Mouse (Mus musculus): Measurements from ENCODE around the gene Fhl3. TPM values are rescaled to one million over a fixed set of nuclear protein-coding genes. Genes with fewer than 3 reads are reported as not detected.

Gene Fhl3
- polyA plus RNA-seq, 1 experiment from 2014 or later: 3.8 TPM

- H3K36me3 ChIP-seq (ENCODE audit: control insufficient read depth, insufficient read depth): no peaks in the 10 kb centered on the region
- WGBS: 3% methylated on average over 68 of the region's 68 CpGs
- peak overlapping the region; percentile 59 for H3K4me3 ChIP-seq (ENCODE audit: low read depth, low read length)
- no peak overlapping the region for H3K9ac ChIP-seq (ENCODE audit: low read depth, low read length)
- ATAC-seq: no peak
- peak overlapping the region; percentile 28 for H3K4me2 ChIP-seq (replicated peaks; ENCODE audit: low read depth)
- TF ChIP-seq CTCF (IDR thresholded peaks at IDR 0.05; ENCODE audit: low read depth): no peak
- H3K9me3 ChIP-seq (ENCODE audit: control insufficient read depth): no peaks in the 10 kb centered on the region
- H3K27me3 ChIP-seq (replicated peaks; ENCODE audit: control insufficient read depth, insufficient read depth, low read length): peaks cover 92% of the 10 kb centered on the region
- no peaks in the 10 kb centered on the region; the same call in 1 of the 2 replicates for H3K4me1 ChIP-seq (replicated peaks; ENCODE audit: control insufficient read depth, insufficient read depth, low read length)
- no peak overlapping the region for H3K27ac ChIP-seq (ENCODE audit: low read depth, low read length)
Observed at GRCm38 (mm10) chr4:124659251-124660217, 41.0 kb upstream of the Fhl3 start.

- H3K9ac ChIP-seq (ENCODE audit: low read depth, low read length): no peak overlapping the region
- H3K4me2 ChIP-seq (replicated peaks; ENCODE audit: low read depth): no peak overlapping the region
- H3K9me3 ChIP-seq (ENCODE audit: control insufficient read depth): no peaks in the 10 kb centered on the region
- H3K4me3 ChIP-seq (ENCODE audit: low read depth, low read length): no peak overlapping the region
- WGBS: 59% methylated on average over 3 of the region's 3 CpGs
- no peaks in the 10 kb centered on the region; the same call in 1 of the 2 replicates for H3K4me1 ChIP-seq (replicated peaks; ENCODE audit: control insufficient read depth, insufficient read depth, low read length)
- H3K36me3 ChIP-seq (ENCODE audit: control insufficient read depth, insufficient read depth): no peaks in the 10 kb centered on the region
- no peak for ATAC-seq
- H3K27ac ChIP-seq (ENCODE audit: low read depth, low read length): no peak overlapping the region
- no peak for TF ChIP-seq CTCF (IDR thresholded peaks at IDR 0.05; ENCODE audit: low read depth)
- peaks cover 81% of the 10 kb centered on the region for H3K27me3 ChIP-seq (replicated peaks; ENCODE audit: control insufficient read depth, insufficient read depth, low read length)
Observed at GRCm38 (mm10) chr4:124660603-124661002, 39.9 kb upstream of the Fhl3 start.

DNA sequence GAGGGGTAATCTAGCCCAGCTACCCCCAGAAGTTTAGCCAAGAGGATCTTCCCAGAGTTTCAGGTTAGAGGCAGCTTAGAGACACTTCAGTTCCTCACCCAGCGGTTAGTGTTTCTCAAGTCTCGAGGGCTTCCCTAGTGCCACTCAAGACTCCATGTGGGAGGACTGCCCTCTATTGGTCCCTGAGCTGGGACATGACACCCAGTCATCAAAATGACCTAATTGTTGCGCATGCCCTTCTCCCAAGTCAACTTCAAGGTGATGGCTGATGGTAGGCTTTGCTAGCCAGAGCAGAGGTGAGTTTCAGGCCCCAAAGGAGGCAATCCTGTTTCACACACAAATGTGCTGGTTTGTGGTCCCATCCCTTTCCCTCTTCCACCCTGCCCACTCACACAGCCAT, 37.5 kb upstream of the Fhl3 start:
- TF ChIP-seq CTCF (IDR thresholded peaks at IDR 0.05; ENCODE audit: low read depth): peak; percentile 64
- H3K27me3 ChIP-seq (replicated peaks; ENCODE audit: control insufficient read depth, insufficient read depth, low read length): peaks cover 57% of the 10 kb centered on the region
- no peak overlapping the region for H3K9ac ChIP-seq (ENCODE audit: low read depth, low read length)
- no peaks in the 10 kb centered on the region; the same call in 1 of the 2 replicates for H3K4me1 ChIP-seq (replicated peaks; ENCODE audit: control insufficient read depth, insufficient read depth, low read length)
- H3K9me3 ChIP-seq (ENCODE audit: control insufficient read depth): no peaks in the 10 kb centered on the region
- H3K27ac ChIP-seq (ENCODE audit: low read depth, low read length): no peak overlapping the region
- H3K4me3 ChIP-seq (ENCODE audit: low read depth, low read length): no peak overlapping the region
- H3K4me2 ChIP-seq (replicated peaks; ENCODE audit: low read depth): no peak overlapping the region
- WGBS: 30% methylated on average over 3 of the region's 3 CpGs
- H3K36me3 ChIP-seq (ENCODE audit: control insufficient read depth, insufficient read depth): no peaks in the 10 kb centered on the region
- ATAC-seq: no peak

DNA sequence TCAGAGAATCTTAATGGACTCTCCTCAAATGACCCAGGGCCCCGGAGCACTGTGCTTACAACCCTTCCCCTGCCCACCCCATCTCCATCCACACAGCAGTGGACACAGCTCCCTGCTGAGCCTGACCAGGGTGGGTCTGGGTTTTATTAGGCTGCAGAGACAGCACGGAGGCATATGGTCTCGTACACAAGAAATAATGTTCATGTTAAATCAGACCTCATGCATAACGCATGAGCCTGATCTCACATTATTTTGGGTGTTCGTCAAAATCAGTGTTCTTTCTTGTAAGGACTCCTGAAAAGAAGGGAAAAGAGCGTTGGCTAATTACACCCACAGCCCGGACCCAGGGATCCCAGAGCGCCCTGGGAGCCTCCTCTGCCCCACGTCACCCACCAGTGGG, 36.3 kb upstream of the Fhl3 start:
- 73% methylated on average over 9 of the region's 9 CpGs for WGBS
- H3K9me3 ChIP-seq (ENCODE audit: control insufficient read depth): no peaks in the 10 kb centered on the region
- H3K27ac ChIP-seq (ENCODE audit: low read depth, low read length): no peak overlapping the region
- no peaks in the 10 kb centered on the region; the same call in 1 of the 2 replicates for H3K4me1 ChIP-seq (replicated peaks; ENCODE audit: control insufficient read depth, insufficient read depth, low read length)
- peaks cover 48% of the 10 kb centered on the region for H3K27me3 ChIP-seq (replicated peaks; ENCODE audit: control insufficient read depth, insufficient read depth, low read length)
- no peak overlapping the region for H3K4me3 ChIP-seq (ENCODE audit: low read depth, low read length)
- no peaks in the 10 kb centered on the region for H3K36me3 ChIP-seq (ENCODE audit: control insufficient read depth, insufficient read depth)
- no peak for TF ChIP-seq CTCF (IDR thresholded peaks at IDR 0.05; ENCODE audit: low read depth)
- no peak for ATAC-seq
- H3K4me2 ChIP-seq (replicated peaks; ENCODE audit: low read depth): no peak overlapping the region
- H3K9ac ChIP-seq (ENCODE audit: low read depth, low read length): no peak overlapping the region

DNA sequence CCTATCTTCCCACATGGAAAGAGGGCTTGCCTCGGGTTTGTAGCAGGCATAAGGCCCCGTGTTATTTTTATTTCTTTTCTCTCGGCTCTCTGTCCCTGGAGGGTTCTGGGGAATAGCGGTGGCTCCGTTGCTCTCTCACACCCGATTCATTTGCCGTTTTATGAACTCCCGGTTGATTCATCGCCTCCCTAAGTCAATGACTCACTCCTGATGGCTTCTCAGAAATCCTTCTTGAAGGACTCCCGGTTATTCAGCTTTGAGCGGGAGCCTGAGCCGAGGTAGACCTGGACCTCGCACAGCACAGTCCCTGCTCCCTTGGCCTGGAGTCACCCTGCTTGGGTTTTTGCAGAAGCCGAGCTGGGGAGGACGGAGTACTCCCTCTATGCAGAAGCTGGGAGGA, 35.9 kb upstream of the Fhl3 start:
- 68% methylated on average over 15 of the region's 15 CpGs for WGBS
- ATAC-seq: no peak
- peaks cover 44% of the 10 kb centered on the region for H3K27me3 ChIP-seq (replicated peaks; ENCODE audit: control insufficient read depth, insufficient read depth, low read length)

DNA sequence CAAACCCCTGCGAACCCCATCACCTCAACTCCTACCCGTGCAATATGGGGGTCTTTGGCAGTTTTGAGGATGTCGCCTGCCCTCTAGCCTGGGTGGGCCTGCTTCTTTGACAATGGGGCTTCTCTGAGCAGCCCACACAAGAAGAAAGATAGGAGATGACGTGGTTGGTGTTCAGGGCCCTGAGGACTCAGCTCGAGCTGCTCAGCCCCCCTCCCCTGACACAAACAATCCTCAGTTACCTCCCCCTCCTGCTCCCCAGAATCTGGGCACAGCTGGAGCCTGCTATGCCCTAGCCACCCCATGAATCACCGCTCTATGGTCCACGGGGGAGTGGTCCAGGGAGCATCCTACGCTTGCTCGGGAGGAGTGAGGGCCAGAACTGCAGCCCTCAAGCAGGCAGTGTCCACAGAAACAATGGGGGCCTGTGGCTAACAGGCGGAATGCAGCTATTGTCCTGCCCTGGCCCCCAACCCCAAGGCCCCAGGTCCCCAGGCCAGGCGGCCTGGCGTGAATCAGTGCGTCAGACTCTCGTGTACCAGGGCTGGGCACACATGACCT, 32.9 kb upstream of the Fhl3 start:
- Histone ChIP-seq H3K27me3 (replicated peaks; ENCODE audit: control insufficient read depth, insufficient read depth, low read length) (peaks cover 35% of the 10 kb centered on the region), H3K4me2 (replicated peaks; ENCODE audit: low read depth) (no peak overlapping the region)

More for the DNA sequence above, 35.9 kb upstream of the Fhl3 start:
- no peak for TF ChIP-seq CTCF (IDR thresholded peaks at IDR 0.05; ENCODE audit: low read depth)
- H3K9ac ChIP-seq (ENCODE audit: low read depth, low read length): no peak overlapping the region
- H3K4me1 ChIP-seq (replicated peaks; ENCODE audit: control insufficient read depth, insufficient read depth, low read length): no peaks in the 10 kb centered on the region
- H3K4me3 ChIP-seq (ENCODE audit: low read depth, low read length): no peak overlapping the region
- H3K27ac ChIP-seq (ENCODE audit: low read depth, low read length): no peak overlapping the region
- no peak overlapping the region for H3K4me2 ChIP-seq (replicated peaks; ENCODE audit: low read depth)
- H3K36me3 ChIP-seq (ENCODE audit: control insufficient read depth, insufficient read depth): no peaks in the 10 kb centered on the region
- no peaks in the 10 kb centered on the region for H3K9me3 ChIP-seq (ENCODE audit: control insufficient read depth)

More for the DNA sequence above, 32.9 kb upstream of the Fhl3 start:
- Histone ChIP-seq H3K4me3 (ENCODE audit: low read depth, low read length) (no peak overlapping the region), H3K4me1 (replicated peaks; ENCODE audit: control insufficient read depth, insufficient read depth, low read length) (no peaks in the 10 kb centered on the region), H3K36me3 (ENCODE audit: control insufficient read depth, insufficient read depth) (no peaks in the 10 kb centered on the region), H3K9me3 (ENCODE audit: control insufficient read depth) (no peaks in the 10 kb centered on the region), H3K27ac (ENCODE audit: low read depth, low read length) (no peak overlapping the region), H3K9ac (ENCODE audit: low read depth, low read length) (no peak overlapping the region)
- 47% methylated on average over 14 of the region's 14 CpGs for WGBS
- no peak for TF ChIP-seq CTCF (IDR thresholded peaks at IDR 0.05; ENCODE audit: low read depth)
- no peak for ATAC-seq

Measured in intestine, postnatal 0 days (tissue).